Mouse (Mus musculus) left cerebral cortex, postnatal 25 days (tissue): ENCODE results near the gene Dcaf12. TPM values are rescaled to one million over a fixed set of nuclear protein-coding genes. Genes with fewer than 3 reads are reported as not detected.
A peak's percentile ranks its signal among the peaks of the same experiment; 100 is the strongest.

Experiments
- DNase-seq, 2 experiments: peaks; one replicate each; pipeline ENCODE4 v3.0.0; 2022; ENCODE audit warnings: low spot score in 2 of 2, mixed read lengths in 1 of 2
- intact Hi-C: fragments of 180-260 bp; cut with DNase I; formaldehyde crosslinking; loops from one replicate; pipeline ENCODE4 v1.15.1; 2025
- total RNA-seq, 2 experiments: library from RNA; stranded (reverse); gene quantifications; 2 replicates each; pipeline ENCODE4 v1.2.3; 2021

The Dcaf12 gene
- total RNA-seq, 2 experiments from 2014 or later, result 46.1 to 48.0 TPM

DNA sequence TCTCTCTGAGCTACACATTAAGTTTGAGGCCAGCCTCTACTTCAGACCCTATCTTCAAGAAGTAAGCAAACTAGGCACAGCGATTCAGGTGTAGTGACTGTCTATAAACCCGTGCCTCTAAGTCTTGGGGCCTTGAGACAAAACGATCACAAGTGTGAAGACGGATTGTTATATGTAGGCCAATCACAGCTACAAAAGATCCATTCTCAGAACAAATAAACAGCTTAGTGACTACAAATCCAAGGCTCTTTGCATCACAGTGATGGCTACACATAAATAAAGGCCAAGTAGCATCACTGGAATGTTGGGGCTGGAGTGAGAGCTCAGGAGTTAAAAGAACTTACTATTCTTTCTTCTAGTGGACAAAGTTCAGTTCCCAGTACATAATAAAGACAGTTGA lies 55.7 kb downstream of the Dcaf12 start:
- no peak for DNase-seq
- intact Hi-C loops, result no loop called here

DNA sequence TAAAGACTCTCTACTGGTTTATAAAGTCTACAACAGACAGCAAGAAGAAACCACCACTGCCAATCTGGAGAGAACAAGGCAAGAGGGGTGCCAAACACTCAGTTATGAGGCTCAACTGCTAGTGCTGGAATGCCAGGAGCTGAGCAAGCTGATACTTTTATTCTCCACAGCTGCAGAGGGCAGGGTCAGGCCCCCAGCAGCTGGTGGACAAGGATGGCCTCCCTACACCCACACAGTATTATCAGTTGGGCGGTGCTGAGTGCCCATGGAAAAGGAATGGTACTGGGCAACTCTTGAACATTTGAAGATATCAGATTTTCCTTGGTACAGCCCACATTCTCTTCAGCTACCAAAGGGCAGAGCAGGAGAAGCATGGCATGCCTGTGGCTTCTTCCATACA lies 56.9 kb downstream of the Dcaf12 start:
- intact Hi-C loops, result no loop called here

DNA sequence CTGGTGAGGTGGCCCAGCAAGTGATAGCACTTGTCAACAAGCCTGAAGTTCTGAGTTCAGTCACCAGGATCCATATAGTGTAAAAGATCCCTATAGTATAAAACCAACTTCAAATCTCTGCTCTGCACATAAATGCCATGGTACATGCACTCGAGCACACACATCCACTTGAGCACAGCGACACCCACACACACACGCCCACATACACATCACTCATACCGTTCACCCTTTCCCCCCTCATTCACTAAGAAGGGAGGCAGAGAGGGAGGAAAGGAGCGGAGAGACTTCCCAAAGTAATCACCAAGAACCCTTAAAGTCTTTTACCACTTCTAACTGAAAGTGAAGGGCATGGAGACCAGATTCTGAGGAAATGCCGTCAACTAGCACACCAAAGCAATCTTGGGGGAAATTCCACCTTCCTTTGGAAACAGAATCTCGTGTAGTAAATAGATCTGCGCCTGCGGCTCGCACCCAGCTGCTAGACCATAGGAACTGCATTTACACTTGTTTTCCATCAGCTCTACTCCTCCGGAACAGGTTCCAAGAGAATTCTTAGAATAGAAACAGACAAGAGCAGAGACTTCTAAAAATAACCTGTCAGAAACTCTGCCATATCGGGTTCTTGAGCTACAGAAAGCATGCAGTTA lies 59.0 kb downstream of the Dcaf12 start:
- DNase-seq, result peak; percentile 39 to 80
- intact Hi-C loops, result no loop called here

More for the DNA sequence above, 56.9 kb downstream of the Dcaf12 start:
- peak in 1 of 2 experiments; percentile 6 for DNase-seq

- intact Hi-C loops, result no loop called here
- DNase-seq, result no peak
Observed at GRCm38 (mm10) chr4:41253756-41254155, 60.9 kb downstream of the Dcaf12 start.

DNA sequence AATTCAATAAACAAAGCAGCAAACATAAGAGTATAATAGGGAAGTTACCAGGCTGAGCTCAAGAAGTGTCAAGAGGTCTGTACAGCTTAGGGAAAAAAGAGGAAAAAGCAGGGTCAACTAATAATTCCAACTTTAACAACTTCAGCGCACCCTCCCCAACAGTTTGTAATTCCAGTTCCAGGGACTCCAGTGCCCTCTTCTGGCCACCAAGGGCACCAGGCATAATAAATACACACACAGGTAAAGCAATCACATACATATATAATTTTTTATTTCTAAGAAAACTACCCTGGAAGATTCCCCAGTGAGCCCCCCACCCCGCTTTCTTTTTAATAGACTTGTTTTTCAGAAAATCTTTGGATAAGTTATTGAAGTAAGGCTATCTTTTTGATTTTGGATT lies 69.3 kb downstream of the Dcaf12 start:
- intact Hi-C loops, result no loop called here
- DNase-seq, result no peak

Other genes with a start within 250 kb of the Dcaf12 start
- gene Aqp3, start 216.7 kb downstream of the Dcaf12 start, total RNA-seq, result not detected
- gene Nol6, start 190.4 kb downstream of the Dcaf12 start, total RNA-seq, result 10 to 100 TPM; 80.2 to 89.6 TPM
- 10 to 100 TPM; 84.1 to 87.1 TPM for gene Ube2r2, start 179.1 kb downstream of the Dcaf12 start, total RNA-seq
- 10 to 100 TPM; 36.6 to 46.2 TPM for gene Ubap2, start 39.7 kb downstream of the Dcaf12 start, total RNA-seq
- 10 to 100 TPM; 47.5 to 48.4 TPM for gene Ubap1, start 34.1 kb upstream of the Dcaf12 start, total RNA-seq
- gene Kif24, start 150.0 kb upstream of the Dcaf12 start, total RNA-seq, result 1 to 10 TPM; 1.0 to 1.1 TPM
- gene Nudt2, start 150.3 kb upstream of the Dcaf12 start, total RNA-seq, result 10 to 100 TPM; 24.7 to 26.4 TPM
- 10 to 100 TPM; 31.6 to 36.9 TPM for gene AI464131, start 188.2 kb upstream of the Dcaf12 start, total RNA-seq
- gene 1110017D15Rik, start 202.4 kb upstream of the Dcaf12 start, total RNA-seq, result 1 to 10 TPM; 3.9 to 5.8 TPM